Mouse (Mus musculus) layer of hippocampus, adult 11-12 months (tissue): Measurements from ENCODE around the gene Ivl.

Experiments used
- DNase-seq: peaks from one replicate; pipeline ENCODE4 v3.0.0; 2022; ENCODE audit warnings: low spot score

The Ivl gene

DNA sequence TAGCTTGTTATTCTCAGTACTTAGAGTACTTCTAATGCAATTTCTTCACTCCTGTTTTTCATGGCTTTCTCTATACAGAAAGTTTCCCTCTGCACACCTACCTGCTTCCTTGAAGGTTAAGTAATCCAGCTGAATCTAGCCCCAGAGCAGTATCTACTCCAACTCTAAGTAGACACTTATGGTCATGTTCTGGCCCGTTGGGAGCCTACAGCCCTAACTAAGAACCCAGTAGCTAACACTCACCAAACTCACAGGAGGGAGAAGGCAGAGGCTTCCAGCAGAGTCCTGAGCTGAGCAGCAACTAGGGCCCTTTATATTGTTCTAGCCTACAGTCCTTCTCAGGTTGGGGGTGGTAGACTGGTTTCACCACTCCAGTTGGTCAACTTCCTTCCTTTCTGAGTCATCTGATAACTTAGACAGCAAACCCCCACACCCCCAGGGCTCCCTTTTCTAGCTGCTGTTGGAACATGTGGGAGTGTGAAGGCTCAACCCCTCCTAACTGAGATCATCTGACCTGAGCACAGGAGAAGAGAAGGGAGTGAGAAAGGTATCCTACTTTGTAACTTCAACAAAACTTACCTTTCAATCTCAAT lies at the start of gene Ivl:
TSS of gene Ivl (minus strand) at position 287 of the 593 bp plus-strand sequence.
- no peak for DNase-seq

DNA sequence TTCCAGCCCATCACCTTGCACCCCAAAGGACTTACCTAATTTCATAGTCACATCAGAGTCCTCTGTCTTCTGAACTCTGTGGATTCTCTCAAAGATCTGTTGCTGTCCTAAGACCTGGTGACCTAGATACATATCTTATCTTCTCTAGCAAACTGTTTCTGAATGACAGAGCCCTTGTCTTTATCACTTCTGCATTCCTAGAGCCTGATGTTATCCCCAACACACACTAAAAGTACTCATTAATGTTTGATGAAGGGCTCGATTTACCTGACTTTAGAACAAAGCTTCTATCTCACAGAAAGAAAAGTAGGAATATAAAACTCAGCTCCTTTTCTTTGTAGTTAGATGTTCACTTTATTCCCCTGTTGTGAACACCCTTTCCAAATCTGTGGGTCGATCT lies 48.0 kb upstream of the Ivl start, which contains the start of gene Lce6a:
TSS of gene Lce6a (minus strand) at position 101 of the 400 bp plus-strand sequence.
- DNase-seq = no peak

DNA sequence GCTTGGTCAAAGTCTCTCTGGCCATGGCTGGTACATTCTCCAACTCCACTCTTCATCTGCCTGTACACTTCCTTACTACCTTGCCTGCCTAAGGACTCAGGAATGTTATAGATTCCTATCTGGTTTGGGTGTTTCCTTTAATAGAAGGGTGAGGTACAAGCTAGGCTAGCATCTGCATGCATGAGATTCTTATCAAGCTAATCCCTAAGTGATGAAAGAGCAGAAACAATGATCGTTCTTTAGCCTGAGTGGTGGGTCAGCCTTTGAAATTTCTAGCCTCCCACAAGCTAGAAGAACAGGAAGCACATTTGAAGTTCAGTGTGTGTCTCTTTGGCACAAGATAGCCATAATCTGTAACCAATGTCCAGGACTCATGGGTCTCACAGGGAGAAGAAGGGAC lies 36.3 kb upstream of the Ivl start:
- DNase-seq = no peak

DNA sequence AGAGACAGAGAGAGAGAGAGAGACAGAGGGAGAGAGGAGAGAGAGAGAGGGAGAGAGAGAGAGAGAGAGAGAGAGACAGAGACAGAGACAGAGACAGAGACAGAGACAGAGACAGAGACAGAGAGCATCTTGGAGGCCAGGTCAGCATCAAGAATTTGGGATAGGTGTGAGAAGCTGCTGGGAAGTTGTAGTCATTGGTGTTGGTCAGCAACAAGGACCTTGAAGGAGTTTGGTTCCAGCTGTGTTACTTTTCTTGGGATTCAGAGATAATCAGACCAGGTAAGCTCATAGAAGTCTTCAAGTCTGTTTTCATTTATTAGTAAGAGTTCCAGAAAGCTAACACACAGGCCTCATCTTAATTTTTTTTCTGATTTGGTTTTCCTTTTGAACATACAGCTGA lies 33.9 kb upstream of the Ivl start, which contains the start of gene 2210017I01Rik:
TSS of gene 2210017I01Rik (minus strand) at position 101 of the 400 bp plus-strand sequence.
- no peak for DNase-seq

DNA sequence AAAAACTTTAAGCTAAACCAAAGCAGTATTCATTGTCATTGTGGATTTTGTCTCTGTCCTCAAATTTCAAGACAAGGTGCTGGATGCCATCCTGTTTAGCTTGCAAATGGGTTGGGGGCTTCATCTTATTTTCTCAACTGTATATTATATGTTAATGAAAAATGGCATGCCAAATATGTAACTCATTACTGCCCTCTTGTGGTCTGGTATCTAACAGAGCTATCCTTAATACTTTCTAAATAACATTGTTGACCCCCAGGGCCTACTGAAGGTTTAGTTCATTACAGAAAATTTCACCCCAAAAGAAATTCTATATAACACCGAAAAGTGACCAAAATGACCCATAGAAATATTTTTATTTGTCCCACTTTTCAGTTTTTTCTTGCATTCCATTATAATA lies 28.6 kb upstream of the Ivl start:
- DNase-seq = no peak

DNA sequence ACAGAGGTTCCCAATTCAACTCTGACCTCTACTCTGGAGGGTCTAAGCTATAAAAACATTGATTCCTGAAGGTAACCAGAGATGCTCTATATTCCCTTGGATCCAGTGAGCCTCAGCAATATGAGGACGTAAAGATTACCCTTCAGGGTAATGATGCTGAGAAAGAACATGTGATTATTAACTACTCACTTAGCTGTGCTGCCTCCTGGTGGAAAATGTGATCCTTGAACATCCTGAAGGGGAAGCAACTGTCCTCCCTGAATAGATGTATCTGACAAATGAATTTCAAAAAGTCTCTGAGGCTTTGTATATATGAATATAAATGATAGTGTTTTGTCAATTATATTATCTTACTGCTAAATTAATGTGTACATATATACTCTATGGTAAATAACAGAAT lies 26.9 kb upstream of the Ivl start:
- no peak for DNase-seq

DNA sequence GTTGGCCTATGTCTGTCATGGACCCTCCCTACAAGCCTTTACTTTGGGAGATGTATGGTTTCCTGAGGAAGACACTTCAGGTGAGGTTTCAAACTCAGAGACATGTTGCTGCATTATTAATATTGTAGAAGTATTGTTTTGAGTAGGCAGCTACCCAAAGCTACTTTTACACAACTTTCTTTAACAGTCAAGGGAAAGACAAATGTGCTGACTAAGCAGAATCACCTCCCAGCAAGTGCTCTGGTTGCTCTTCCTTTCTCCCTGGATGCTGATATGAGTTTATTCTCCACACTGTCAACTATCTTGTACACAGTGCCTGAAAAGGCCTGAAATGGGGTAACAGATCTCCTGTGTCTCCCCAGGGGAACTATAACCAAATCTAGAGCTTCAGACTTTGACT lies 26.4 kb upstream of the Ivl start:
- no peak for DNase-seq

DNA sequence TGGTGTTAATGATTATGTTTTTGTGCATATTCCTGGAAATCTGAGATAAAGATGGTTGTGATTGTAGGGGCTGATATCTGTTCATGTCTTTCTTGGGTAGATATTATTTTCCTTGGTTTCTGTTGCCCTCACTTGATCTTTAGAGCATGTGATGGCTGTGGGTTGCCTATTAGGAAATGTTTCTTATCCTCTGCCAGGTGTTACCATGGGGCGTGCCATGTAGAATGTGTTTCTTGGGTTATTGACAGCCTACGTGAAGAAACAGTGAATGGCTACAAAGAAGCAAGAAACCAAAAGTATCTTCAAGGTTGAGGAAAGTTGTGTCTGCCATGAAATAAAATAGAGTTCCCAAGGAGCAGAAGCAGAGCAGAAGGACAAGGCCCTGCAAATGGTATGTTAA lies 24.9 kb upstream of the Ivl start:
- no peak for DNase-seq

DNA sequence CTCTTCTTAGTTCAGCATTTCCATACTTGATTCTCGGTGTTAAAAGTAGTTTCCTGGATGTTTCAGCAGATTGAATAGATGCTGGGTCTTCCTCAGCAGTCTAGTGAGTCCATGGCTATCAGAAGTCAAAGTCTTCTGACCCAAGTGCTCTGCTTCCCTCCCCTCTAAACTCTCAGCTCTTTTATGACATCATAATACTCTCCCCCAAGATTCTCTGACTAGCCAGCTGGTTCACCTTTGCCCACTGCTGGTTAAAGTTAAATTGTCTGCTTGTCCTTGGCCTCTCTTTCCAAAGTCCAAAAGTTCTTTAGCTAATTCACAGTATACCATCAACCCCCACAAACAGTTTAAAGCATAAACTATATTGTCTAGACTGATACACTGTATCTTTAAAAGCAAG lies 15.3 kb upstream of the Ivl start, which contains the start of gene Smcp:
TSS of gene Smcp (minus strand) at position 140 of the 400 bp plus-strand sequence.
- DNase-seq = no peak

DNA sequence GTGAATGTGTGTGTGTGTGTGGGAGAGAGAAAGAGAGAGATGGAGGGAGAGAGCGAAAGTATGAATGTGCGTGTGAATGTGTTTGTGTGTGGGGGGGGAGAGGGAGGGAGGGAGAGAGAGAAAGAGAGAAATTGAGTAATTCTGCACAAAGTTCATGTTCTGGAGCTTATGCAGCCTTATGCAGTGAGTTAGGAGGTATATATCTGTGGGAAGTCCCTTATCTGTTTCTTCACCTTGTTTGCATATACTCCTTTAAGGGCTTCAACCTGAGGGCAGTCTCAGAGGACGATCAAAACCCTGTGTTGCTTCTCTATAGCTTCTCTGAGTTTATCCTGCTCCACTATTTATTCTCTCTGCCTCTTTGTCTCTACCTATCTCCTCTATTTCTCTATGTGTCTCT lies 13.7 kb upstream of the Ivl start:
- DNase-seq = no peak

DNA sequence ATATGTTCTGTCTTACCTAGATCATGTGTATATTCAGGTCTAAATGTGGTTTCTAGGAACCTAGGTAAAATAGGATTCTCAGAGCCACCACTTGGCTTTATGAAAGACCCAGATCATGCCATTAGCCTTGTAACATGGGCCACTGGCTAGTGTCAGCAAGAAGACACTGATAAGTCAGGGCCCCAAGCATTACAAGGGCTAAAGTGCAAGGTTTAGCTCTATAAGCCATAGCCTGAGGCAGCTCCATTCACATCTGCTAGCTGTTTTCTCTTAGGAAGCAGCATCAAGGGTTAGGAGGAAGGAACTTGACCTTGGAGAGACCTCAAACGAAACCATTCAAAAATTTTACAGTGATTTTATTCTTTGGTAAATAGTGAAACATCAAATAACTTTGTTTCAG lies 11.5 kb upstream of the Ivl start:
- no peak for DNase-seq

DNA sequence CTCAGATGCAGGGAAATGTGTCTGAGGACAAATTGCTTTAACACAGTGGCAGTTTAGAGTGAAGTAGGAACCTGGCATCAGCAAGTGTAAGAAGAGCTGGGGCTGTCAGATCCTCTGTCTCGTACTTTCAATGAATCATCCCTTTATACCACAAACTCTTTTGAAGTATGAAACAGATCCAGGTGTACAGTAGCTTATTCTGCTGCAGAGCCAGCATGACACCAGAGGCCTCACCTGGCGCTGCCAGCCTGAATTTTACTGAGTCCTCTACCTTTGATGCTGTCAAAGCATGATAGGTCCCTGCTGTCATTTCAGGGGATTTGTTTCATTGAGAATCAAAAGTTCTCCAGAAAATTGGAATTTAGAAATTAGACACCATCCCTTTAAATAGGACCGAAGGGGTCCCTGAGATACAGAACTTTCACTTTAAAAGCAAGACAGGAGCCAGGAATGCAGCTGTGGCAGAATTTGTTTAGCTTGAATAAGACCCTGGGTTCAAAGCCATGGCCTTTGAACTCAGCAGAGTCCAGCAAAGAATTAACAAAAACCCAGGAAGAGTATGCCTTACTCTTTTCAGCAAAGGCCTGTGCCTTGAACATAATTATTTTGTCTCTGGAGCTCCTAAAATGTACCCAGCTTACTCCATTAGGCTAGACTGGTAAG lies 9.8 kb upstream of the Ivl start:
- DNase-seq = no peak

DNA sequence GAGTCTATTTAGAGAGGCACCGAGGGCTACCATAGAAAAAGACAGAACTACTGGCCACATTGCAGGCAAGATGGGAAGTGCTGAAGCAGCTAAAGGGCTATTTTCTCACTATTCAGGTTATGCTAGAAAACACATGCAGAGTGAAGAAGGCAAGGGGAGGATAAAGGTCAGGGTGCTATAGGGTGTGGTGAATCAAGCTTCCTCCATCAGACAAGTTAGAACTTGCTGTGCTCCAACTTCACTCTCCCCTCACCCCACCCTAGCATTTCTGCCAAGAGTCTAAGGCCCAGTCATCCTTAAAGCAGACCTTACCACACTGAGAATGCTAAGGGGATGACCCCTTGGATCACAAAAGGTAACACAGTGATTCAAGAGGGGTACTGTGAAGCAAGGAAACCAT lies 6.0 kb upstream of the Ivl start:
- DNase-seq = no peak

DNA sequence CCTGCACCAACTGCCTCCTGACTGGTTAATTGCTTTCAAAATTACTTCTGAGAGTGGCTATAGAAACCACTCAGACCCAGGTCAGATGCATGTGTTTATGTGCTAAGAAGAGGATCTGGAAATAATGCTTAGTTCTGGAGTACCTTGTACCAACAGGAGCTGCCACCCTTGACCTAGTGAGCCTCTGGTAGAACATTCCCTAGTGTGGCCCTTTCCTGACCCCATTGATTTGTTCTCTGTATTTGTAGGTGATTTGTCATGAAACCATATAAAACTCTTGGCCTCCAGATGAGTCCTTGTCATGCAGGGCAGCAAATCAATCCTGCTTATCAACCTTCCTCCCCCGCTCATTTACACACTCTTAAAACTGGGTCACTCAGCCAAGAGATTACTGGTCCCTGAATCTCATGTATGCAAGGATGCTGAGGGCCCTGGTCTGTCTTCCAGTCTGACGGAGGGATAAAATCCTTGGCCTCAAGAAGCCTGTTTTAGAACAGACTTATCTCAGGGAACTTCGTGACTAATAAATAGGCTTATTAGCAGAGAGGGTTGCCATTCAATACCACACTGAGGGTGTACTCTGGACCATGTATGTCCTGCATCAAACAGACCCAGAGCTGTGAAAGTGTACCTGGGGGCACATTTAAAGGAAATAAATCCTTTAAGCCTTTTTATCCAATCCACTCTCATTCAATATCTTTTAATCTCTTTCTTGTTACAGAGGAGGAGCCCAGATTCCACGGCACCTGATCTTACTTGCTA lies 5.3 kb upstream of the Ivl start:
- DNase-seq = no peak

DNA sequence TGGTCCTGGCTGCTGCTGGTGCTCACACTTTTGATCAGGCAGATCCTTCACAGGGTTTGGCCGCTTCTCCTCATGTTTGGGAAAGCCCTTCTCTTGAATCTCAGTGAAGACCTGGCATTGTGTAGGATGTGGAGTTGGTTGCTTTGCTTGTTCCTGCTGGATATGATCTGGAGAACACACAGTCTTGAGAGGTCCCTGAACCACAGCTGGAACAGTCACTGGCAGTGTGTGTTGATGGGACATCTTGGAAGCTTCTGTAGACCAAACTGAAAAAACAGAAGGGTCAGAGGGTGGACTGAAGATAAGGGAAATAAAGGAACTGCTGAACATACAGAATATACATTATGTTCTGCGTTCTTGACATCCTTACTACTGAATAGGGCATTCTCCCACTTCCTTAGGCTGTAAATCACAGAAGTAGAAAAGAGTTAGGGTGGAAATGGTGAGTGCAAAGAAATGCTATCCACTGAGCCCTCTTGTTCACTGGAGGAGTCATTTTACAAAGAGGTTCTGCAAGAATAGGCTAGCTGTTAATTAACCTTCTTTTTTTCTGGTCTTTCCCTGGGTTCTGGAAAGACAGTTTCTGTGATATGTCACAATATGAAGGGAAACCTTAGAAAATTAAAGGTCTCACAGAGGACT lies 900 bp downstream of the Ivl start:
- no peak for DNase-seq

DNA sequence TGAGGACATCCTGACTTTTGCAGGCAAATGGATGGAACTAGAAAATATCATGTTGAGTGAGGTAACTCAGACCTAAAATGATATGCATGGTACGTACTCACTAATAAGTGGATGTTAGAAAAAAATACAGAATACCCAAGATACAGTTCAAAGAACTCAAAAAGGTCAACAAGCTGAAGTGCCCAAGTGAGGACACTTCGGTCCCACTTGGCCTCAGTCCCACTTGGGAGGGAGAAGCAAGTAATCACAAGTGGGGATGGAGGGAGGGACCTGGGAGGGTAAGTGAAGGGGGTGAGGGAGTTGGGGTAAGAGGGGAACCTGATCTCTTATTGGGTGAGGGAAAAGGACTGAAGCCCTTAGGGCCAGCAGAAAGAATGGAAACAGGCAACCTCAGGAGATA lies 4.8 kb downstream of the Ivl start:
- DNase-seq = no peak

DNA sequence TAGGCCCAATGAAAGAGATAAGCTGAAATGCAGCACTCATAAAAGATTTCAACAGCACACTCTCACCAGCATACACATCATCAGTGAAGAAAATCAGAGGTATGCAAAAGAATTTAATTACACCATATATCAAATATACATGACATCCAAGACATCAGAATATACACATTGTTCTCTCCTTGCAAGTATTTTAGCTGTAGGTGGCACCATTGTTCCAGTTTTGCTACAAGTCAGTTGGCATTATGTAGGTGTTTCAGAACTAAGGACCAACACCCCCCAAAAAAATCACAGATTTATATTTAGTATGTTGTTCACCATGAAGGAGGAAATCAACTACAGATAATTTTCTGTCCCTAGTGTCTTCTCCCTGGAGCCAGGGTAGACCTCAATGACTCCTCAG lies 8.1 kb downstream of the Ivl start:
- no peak for DNase-seq

DNA sequence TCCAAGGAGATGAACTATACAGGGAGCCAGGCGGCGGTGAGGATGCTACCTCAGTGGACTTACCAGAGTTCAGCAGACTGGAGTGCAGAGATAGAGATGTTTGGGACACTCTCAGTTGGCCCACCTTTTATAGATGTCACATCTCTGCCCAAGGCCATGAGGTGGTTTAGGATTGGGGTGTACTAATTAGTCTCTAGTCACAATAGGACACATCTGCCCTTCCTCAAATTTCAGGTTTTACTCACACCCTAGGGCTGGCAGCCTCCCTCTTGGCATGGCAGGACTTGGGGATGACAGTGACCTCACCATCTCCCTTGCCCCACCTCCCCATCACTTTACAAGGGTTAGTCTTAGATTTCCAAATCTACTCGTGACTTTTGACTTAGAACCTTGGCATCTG lies 39.1 kb downstream of the Ivl start, which contains the start of gene 2310046K23Rik:
TSS of gene 2310046K23Rik (minus strand) at position 101 of the 400 bp plus-strand sequence.
- no peak for DNase-seq
